Mouse (Mus musculus): ENCODE measurements around the gene Gas7.

Gene Gas7

DNA sequence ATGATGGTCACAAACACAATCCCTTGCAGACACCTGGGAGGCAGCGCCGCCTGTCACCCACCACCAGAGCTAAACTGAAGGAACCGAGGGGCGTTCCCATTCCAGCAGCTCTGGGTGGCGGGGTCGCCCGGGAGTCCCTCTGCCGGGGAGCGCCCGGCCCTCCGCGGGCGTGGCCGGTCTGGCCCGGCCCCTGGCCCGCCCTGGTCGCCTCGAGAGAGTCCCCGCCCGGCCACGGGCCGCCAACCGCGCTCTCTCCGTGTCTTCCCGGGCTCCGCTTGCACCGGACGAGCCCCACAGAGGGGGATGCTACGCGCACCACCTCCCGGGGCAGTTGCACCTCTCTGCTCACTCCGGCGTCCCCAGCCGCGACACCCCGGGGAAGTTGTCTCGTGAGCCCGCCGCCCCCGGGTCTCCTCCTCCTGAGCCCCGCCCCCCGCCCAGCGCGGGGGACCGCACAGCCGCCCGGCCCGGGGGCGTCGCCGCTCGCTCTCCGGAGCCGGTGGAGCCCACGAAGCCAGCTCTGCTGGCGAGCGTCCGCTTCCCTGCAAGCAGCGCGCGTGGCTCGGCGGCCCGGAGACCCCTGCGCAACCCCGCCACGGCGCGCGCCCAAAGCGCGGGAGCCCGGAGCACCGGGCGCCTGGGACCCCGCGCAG is at the start of gene Gas7:
Gas7 (plus strand) TSS at position 564 of the 653 bp plus-strand sequence.
- CTCF ChIA-PET: no interaction called here

DNA sequence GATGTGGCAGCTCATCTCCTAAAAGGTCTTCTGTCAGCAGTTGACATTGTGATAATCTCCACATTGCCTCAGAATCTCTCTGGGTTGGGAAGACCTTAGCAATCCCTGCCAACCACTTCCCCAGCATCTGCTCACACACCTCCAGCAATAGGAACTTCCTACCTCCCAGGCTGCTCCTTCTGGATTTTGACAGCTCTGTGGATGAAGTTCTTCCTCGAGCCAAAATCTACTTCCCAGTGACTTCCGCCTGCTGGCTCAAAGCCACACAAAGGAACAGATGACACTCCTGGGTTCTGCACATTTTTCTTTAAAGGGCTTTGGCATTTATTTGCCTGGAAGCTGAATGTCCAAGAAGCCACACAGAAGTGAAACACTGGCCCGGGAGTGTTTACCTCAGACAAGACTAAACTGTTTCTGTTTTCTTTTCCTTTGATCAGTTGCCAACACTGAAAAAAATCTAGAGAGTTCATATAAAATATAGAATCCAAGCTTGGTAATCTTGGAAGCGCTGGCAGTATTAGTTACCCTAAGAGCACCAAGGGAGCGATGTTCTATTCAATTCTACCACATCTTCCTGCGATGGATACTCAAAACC is 40.8 kb upstream of the Gas7 start:
- CTCF ChIA-PET: no interaction called here

DNA sequence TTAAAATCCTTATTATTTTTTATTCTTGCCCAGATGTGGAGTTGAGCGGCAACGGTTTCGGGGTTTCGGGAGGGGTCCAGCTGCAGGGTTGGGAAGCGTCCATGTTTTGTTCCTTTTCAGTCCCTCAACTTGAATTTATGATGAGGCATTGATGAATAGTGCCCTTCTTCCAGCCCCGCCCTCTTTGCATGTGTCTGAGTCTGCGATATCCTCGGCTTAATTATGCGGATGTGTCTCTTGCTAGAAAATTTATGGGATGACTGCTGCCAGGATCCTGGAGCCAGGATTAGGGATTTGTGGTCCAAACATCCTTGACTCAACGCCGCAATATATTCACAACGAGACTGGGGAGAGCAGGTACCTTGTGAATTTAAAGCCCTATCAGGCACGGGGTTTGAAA is 31.7 kb upstream of the Gas7 start:
- CTCF ChIA-PET: no interaction called here

DNA sequence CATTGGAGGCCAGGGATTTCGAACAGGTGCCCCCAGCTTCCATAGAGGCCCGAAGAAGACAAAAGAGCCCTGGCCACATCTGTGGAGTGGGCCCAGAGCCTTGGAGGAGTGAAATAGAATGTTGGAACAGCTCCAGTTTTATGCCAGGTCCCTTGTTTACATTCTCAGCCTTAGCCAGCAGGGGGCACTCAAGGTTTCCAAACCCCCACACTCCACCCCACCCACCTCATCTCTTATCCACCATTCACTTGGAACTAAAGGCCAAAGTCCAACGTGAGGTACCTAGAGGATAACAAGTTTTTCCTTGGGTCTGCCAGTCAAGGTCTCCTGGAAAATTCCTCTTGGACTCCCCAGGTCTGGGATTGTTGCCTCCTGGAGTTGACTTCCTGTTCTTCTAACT is 27.0 kb upstream of the Gas7 start:
- CTCF ChIA-PET: no interaction called here

DNA sequence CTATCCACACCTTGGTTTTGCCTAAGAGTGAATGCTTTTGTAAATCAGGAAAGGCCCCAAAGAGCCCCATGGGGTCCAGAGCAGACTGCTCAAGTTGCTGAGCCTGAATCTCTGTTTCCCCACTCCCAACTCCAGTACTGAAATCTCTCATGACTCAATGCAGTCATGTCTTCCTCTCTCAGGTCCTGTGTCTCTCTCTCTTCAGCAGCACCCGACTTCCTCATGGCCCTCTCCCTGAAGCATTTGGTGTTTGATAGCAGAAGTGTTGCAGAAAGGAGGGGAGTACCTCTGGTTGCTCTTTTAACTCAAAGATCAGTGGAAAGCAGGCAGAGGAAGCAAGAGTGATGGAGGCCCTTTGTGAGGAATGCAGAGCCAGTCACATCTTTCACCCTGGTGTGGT is 25.4 kb upstream of the Gas7 start:
- CTCF ChIA-PET: no interaction called here

DNA sequence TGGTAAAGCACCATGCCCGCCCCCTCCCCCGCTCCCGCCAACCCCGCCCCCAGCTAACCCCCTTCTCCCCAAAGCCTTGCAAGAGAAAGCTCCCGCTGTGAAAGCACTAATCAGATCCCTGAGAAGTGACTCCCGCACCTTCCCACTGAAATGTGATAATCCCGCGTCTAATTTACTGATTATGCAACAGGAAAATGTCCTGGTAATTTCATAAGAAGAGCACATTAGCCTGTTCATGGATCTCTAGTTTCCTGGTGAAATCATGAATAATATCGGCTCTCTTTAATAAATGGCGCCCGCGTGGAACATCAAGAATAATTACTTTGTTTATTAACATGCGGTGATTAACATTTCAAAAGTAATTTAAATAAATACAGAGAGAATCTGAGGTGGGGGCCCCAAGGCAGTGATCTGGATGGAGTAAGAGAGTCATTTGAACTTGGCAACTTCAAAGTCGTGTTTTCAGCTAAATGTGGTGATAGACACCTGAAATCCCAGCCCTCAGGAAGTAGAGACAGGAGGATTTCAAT is 24.1 kb upstream of the Gas7 start:
- CTCF ChIA-PET: no interaction called here

DNA sequence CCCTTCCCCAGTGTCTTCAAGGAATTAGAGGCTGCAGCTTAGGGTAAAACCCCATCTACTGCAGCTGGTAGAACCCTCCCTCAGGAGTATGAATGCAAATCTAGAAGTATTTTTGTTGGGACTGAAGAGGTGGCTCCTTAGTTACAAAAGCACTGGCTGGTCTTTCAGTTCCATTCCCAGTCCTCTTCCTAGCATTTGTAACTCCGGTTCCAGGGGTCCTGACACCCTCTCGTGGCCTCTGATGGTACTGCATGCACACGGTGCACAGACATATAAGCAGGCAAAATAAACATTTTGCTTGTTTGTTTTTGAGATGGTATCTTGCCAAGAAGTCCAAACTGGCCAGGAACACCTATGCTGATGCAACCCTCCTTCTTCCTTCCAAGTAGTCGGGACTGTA is 23.4 kb upstream of the Gas7 start:
- CTCF ChIA-PET: no interaction called here

DNA sequence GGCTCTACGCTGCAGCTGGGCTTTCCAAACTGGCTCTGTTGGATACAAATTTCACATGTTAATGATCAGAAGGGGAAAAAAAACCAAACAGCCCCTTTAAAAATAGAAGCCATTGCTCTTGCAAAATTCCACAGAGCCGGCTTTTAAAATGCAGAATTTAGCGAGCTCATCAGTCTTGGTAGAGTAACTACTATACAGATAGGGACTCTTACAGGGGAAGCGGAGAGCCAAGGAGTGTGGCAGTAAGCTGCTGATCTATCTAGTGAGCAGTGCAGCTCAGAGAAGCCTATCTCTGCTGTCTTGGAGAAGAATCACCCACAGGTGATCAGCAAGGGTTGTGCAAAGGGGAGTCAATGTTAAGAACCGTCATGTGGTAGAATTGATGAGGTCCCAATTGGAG is 21.5 kb upstream of the Gas7 start:
- CTCF ChIA-PET: no interaction called here

DNA sequence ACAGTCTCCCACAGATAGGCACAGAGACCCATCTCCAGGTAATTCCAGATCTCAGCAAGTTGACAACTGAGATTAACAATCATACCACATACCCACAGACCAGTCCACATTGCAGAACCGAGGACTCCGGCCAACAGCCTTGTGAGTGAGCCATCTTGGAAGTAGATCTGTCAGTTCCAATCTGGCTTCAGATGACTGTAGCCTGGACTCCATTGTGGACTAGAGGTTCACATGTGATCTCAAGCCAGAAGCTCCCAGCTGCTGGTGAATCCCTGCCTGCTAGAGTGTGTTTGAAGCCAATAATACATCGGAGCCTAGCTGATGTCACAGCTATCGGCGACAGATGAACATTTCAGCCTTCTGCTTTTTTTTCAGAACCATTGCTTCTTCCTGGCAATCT is 16.5 kb upstream of the Gas7 start:
- CTCF ChIA-PET: no interaction called here

DNA sequence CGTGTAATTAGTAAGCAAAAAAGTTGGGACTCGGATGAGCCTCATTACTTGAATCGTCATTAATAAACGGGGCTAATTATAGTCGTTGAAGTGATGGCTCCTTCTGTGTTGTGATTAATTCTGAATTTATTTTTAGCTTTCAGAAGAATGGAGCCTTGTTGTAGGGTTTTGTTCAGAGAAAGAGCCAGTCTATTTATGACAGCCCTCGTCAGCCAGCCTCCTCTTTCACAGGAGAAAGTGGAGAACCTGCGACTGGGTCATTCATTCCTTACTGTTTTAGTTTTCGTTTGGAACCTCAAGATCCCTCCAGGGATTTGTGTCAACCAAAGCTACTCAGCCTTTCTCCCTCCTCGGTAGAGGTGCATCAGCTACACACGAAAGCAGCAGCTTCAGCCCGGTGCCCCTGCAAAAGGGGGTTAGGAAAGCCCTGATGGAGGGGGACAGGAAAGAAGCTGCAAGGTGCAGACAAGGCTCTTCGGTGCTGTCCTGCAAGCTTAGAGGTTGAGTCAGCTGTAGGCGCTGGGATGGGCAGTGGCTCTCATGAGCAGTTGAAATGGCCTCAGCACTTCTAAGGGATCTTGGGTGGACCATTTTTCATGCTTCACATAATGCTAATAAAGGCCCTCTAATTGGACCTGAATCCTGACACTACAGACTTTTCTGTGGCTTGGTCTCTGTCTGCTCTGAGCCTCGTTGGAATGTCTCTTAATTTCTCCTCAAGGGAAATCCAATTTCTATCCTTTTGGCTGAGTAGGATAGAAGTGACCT is 10.0 kb upstream of the Gas7 start:
- CTCF ChIA-PET: no interaction called here

DNA sequence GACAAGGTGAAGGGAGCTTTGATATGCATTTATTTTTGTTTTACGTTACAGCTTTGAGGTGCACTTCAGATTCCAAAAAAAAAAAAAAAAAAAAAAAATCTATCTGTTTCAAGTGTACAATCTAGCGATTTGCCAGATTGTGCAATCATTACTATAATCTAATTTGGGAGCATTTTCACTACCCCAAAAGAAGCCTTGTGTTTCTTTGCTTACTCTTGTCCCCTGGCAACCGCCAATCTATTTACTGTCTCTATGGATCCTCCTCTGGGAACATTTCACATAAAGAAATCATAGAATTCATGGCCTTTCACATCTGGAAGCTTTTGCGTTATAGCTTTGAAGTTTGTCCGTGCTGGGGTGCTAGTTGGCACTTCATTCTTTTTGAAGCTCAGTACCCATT is 3.7 kb upstream of the Gas7 start:
- CTCF ChIA-PET: interaction anchor here (0.7 kb wide), 1 partner anchor 193 kb away, joined by 9 read pairs; no protein-coding TSS in a partner anchor

DNA sequence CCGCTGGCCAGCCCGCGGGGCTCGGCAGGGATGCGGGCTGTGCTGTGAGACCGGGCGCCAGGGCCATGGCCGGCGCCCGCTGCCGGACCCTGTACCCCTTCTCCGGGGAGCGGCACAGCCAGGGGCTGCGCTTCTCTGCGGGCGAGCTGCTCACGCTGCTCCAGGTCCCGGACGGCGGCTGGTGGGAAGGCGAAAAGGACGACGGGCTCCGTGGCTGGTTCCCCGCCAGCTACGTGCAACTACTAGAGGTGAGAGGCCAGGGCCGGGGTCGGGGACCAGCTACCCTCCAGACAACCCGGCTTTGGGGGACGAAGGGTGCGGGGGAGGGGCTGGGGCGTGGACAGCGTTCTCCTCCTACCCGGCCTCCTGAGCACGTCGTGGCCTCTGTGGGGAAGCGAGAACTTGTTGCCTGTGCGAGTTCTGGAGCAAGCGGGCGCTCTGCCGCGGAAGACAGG is 317 bp downstream of the Gas7 start:
- CTCF ChIA-PET: no interaction called here

DNA sequence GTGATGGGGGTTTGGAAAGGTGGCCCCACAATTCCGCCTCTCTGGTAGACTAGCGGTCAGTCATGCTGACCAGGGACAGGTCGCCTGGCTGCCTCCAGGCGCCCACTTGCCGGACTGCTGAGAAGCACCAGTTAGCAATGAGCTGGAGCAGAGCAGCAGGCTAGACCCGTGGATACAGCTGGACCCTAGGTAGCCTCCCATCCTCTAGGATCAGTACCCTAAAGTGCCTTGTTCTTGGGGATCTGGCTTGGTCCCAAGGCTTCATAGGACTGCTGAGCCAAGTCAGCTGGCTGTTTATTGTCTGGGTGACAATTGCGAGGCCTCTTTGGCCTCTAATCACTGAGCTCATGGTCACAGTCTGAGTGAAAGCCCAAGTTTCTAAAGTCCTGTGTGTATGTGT is 792 bp downstream of the Gas7 start:
- CTCF ChIA-PET: no interaction called here

DNA sequence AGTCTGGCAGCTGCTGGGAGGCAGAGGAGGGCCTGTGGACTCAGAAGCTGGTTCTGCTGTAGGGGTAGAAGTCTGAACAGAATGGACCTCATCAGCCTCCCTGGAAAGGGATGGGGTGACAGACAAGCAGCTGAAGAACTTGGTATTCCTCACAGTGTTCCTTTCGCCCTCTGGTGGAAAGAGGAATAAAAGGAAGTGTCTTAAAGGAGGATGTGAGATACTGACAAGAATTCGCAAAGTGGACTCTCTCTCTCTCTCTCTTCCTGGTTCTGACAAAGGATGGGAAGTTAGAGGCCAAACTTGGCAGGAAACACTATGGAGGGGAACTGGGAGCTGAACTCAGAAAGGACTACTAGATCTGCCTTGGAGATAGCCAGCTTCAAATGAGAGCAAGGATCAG is 2.9 kb downstream of the Gas7 start:
- CTCF ChIA-PET: no interaction called here

DNA sequence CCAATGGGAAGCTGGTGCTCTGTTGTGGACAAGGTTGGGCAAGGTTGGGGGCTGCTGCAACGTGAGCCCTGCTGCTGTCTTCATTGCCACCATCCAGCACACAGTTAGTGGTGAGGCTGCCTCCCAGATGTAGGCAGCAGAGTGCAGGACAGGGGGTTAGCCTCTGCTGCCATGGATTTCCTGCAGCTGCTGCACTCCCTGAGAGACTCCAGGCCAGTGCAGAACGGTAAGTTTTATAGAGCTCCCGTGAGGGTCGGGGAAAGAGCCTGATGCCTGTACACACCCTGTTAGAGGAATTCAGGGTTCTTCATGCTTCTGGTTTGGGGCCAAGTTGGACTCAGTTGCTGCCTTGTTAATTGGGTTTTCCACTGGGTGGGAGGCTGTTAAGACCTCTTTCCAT is 11.9 kb downstream of the Gas7 start:
- CTCF ChIA-PET: no interaction called here

DNA sequence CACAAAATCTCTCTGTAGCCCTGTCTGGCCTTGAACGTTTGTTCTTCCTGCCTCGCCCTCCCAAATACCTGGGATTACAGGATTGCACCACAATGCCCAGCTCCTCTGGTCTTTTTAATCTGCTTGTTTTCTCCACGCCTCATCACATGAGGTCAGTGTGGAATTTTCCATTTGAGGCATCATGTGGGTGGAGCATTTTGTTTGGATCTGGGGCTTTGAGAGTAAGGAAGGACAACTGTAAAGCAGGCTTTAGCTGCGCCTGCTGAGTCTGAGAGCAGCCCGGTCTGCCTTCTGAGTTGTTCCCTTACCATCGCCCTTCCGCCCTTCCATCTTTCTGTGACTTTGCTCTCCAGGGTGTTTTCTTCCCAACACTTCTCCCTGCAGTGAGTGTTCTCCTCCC is 13.6 kb downstream of the Gas7 start:
- CTCF ChIA-PET: no interaction called here

DNA sequence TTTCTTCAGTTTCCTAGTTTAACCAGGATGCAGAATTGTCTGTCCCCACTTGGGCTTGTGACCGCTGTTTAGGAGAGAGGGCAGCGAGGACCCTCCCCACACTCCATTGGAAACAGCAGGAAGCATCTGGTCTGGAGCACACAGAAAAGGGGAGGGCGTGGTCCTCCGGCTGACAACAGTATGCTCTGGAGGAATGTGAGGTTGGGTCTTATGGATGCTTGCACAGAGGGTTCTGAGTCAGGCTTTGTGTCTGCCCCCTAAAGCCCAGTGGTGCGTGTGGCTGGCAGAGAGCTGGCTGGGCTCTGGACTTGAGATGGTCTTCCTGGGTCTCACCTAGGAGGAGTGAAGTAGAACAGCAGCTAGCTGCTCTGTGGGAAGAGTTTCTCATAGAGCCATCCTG is 19.4 kb downstream of the Gas7 start:
- CTCF ChIA-PET: no interaction called here

DNA sequence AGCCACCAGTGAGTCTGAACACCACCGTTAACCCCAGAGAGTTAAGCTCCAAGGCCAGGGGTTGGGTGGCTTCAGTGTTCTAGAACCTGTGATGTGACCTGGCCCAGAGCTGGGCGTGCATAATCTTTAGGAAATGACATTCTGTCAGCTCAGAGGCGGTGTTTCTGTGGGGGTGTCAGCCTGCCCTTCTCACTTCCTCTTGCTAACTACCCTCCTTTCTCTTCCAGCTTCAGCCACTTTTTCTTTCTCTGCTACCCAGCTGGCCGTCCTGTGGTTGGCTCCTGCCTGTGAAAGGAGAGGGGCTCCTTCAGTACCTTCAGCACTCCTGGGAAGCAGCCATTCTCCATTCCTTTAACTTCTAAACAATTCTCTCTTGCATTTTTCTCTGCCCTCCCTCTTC is 24.3 kb downstream of the Gas7 start:
- CTCF ChIA-PET: no interaction called here

DNA sequence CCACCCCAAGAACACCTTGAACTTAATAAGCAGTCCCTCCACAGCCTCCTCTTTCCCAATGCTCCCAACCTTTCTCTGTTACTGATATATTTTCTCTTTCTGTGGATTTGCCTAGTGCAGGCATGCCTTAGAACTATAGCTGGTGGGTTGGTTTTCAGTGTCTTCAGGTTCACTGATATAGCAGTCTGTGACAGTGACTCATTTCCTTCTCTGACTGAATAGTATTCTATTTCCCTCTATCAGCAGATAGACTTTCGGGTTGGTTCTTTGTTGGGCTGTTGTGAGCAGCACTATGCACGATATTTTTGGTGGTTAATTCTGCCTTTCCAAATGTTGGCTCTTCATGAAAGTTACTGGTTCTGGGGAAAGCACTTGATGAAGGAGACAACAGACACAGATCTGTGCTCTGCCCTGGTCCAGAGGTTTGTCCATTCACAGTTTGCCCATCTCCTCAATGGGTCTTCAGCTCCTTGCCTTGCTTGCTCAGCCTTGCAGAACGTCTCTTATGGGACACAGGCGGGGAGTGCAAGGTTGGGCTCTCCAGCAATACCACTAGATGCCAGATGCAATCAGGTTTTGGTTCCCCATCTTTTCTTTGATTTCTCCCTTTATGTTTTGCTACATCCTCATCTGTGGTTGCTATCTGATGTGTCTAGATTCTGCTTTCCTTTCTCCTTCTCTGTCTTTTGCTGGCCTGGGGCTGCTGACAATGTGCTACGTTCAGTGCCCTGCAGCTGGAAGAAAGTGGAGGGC is 25.1 kb downstream of the Gas7 start:
- CTCF ChIA-PET: no interaction called here

DNA sequence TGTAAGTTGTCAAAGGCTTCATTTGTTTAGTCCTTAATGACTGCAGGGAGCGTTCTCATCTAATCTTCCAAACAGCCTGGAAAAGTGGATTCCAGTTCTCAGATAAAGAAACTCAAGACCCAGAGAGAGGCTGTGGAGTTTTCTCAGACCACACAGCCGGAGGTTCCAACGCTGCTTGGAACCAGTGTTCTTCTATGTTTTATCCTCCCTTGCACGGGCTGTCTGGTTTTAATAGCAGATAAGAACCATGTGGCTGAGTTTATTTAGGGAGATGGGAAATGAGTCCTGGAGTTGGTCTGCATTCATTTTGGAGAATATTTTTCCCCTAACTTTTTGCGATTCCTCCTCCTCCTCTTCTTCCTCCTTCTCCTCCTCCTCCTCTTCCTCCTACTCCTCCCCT is 26.5 kb downstream of the Gas7 start:
- CTCF ChIA-PET: interaction anchor here (0.6 kb wide), 1 partner anchor 83 kb away, joined by 3 read pairs; no protein-coding TSS in a partner anchor

DNA sequence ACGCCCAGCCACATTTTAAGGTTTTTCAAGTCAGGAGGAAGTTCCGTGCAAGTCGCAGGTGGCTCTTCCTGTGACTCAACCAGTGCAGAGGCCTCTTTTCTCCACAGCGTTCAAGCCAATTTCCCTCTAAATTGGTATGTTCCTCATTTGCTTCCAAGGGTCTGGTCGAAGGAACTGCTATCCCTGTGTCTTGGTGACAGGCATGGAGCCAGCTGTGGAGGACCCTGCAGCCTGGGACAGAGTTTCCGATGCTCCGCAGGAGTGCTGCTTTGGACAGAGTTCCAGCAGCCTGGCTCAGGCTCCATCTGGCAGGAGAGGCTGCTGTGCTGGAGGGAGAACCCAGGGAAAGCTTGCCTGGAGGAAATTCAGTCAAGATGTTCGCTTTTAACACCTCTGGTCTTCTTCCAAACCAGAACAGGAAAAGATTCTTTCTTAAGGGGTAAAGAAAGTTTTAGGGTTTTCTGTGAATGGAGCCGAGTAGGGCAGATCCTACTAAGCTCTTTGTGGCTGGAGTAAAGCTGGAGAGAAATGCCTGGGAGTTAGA is 27.1 kb downstream of the Gas7 start:
- CTCF ChIA-PET: interaction anchor here (0.6 kb wide), 1 partner anchor 82 kb away, joined by 3 read pairs; no protein-coding TSS in a partner anchor

DNA sequence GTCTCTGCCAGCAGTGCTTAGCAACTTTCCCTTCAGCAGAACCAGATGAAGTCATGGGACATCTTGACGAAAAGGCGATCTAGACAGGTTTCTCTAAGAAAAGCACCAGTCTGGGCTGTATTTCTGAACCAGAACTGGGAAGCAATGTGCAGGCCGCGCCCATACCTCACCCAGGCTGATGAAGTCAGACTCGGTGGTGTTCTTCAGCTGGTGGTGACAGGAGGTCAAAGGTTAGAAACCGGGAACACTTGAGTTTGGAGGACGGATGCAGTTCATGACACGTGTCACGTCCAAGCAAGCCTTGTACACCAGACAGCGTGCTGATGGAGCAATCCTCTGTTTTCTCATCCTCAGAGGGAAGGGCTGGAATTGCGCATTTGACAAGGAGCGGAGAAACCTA is 32.9 kb downstream of the Gas7 start:
- CTCF ChIA-PET: interaction anchor here (0.6 kb wide), 1 partner anchor 85 kb away, joined by 9 read pairs; no protein-coding TSS in a partner anchor

Measured in spleen, embryonic (tissue).